Mouse (Mus musculus) heart, embryonic 16.5 days (tissue): ENCODE data around the gene Crlf3. TPM values are rescaled to one million over a fixed set of nuclear protein-coding genes. Genes with fewer than 3 reads are reported as not detected.
"Not testable (repeated sequence)": the region's sequence is repeated elsewhere in the genome, so short reads cannot be mapped to it uniquely, and the experiment has no call there.

Experiments
- ATAC-seq: fragments of 200-750 bp; cut with Nextera tagmentation; replicated peaks from 2 replicates; pipeline ENCODE4 v1.8.0; 2017; ENCODE audit warnings: moderate number of reproducible peaks; ENCODE audit not compliant: insufficient read depth, low FRiP score; ENCODE audit errors: extremely low read depth
- H3K27ac ChIP-seq: fragments of 300-500 bp; sonication (generic); 2 replicates; pipeline ENCODE4 v1.5.1; 2014; ENCODE audit warnings: mild to moderate bottlenecking, low read length, control low read depth, moderate library complexity
- H3K27me3 ChIP-seq: fragments of 300-500 bp; sonication (generic); 2 replicates; pipeline ENCODE4 v1.6.1; 2014; ENCODE audit warnings: low read length, mixed read lengths; ENCODE audit not compliant: control insufficient read depth, insufficient read depth
- H3K36me3 ChIP-seq: fragments of 300-500 bp; sonication (generic); 2 replicates; pipeline ENCODE4 v1.6.1; 2014; ENCODE audit not compliant: control insufficient read depth, insufficient read depth
- H3K4me1 ChIP-seq: fragments of 300-500 bp; sonication (generic); 2 replicates; pipeline ENCODE4 v1.6.1; 2014; ENCODE audit warnings: low read length, mixed read lengths; ENCODE audit not compliant: control insufficient read depth, insufficient read depth
- H3K4me2 ChIP-seq: fragments of 300-500 bp; sonication (generic); 2 replicates; pipeline ENCODE4 v1.6.1; 2014; ENCODE audit warnings: low read depth, mild to moderate bottlenecking, control low read depth, low read length
- H3K4me3 ChIP-seq: fragments of 300-500 bp; sonication (generic); 2 replicates; pipeline ENCODE4 v1.5.1; 2014; ENCODE audit warnings: mild to moderate bottlenecking, control low read depth, low read length
- H3K9ac ChIP-seq: fragments of 300-500 bp; sonication (generic); 2 replicates; pipeline ENCODE4 v1.6.1; 2014; ENCODE audit warnings: low read length, control low read depth
- H3K9me3 ChIP-seq: fragments of 300-500 bp; sonication (generic); replicated peaks from 2 replicates; pipeline ENCODE4 v1.6.1; 2016; ENCODE audit warnings: low read length; ENCODE audit not compliant: control insufficient read depth
- WGBS: fragments of 180-500 bp; shearing (Covaris S2); extraction: QIAGEN DNeasy Blood & Tissue Kit; methylation state at CpG from one replicate; pipeline ENCODE4 v1.1.7; 2014; 5-methylcytosine and 5-hydroxymethylcytosine counted together
- polyA plus RNA-seq: library from polyadenylated mRNA; unstranded; fragments of >200 nt; fragmentation: Nextera tagmentation; extraction: Ambion mirVana; gene quantifications from 2 replicates; pipeline ENCODE4 v1.2.1, GENCODE M21; 2015

Gene Crlf3
- polyA plus RNA-seq, 1 experiment from 2014 or later: 42.8 TPM

DNA sequence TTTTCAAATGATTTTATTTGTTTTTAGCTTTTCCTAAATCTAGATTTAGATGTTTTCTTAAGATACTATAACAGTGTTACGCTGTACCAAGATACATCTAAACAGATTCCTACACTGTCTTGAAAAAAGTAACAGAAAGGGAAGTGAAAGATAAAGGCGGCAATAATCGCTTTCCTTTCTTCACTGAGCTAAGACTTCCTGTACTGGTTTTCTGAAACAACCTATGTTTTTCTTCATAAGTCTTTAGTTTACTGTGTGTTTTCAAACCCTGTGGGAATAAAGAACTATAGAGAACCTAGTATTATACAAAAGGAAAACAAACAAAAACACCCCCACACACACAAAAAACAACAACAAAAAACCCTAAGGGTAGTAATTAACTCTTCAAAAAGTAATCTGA, 8.4 kb downstream of the Crlf3 start:
- Histone ChIP-seq H3K4me3 (no peak overlapping the region), H3K4me1 (peaks cover 2% of the 10 kb centered on the region; the same call in 1 of the 2 replicates), H3K27me3 (no peaks in the 10 kb centered on the region), H3K27ac (no peak overlapping the region), H3K9ac (no peak overlapping the region), H3K9me3 (no peaks in the 10 kb centered on the region), H3K36me3 (no peaks in the 10 kb centered on the region), H3K4me2 (no peak overlapping the region)
- ATAC-seq: no peak
- WGBS: 71% methylated on average over 3 of the region's 3 CpGs

DNA sequence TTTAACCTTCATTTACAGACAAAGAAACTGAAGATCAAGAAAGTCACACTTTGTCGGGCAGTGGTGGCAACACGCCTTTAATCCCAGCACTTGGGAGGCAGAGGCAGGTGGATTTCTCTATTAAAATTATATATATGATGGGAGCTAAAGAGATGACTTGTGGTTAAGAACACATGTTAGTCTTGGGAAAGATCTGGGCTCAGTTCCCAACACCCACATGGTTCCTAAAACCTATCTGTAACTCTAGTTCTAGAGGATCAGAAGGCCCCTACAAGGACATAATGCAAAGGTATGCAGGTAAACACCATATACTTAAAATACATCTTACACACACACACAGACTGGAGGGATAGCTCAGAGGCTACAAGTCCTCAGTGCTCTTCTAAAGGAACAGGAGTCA, 9.8 kb downstream of the Crlf3 start:
- ATAC-seq: no peak
- no peak overlapping the region for H3K9ac ChIP-seq
- H3K4me2 ChIP-seq: no peak overlapping the region
- H3K4me1 ChIP-seq: peaks cover 2% of the 10 kb centered on the region; the same call in 1 of the 2 replicates
- H3K36me3 ChIP-seq: no peaks in the 10 kb centered on the region
- 91% methylated on average over 2 of the region's 2 CpGs for WGBS
- H3K27ac ChIP-seq: no peak overlapping the region
- no peaks in the 10 kb centered on the region for H3K27me3 ChIP-seq
- H3K9me3 ChIP-seq: no peaks in the 10 kb centered on the region
- H3K4me3 ChIP-seq: no peak overlapping the region

DNA sequence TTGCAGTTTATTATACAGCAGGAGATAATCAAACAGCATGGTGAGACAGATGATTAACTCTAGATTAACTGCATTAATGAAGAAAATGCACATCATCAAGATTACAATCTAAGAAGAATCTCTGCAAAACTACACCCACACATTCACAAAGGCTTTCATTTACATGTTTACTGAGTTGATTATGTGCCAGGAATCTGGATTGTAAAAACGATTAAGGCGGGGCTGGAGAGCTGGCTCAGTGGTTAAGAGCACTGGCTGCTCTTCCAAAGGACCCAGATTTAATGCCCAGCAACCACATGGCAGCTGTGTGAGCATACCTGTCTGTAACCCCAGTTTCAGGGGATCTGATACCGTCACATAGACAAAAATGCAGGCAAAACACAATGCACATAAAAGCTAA, 11.0 kb downstream of the Crlf3 start:
- peaks cover 2% of the 10 kb centered on the region; the same call in 1 of the 2 replicates for H3K4me1 ChIP-seq
- H3K9ac ChIP-seq: no peak overlapping the region
- no peak overlapping the region for H3K27ac ChIP-seq
- no peak overlapping the region for H3K4me3 ChIP-seq
- H3K9me3 ChIP-seq: no peaks in the 10 kb centered on the region
- no peak for ATAC-seq
- H3K4me2 ChIP-seq: no peak overlapping the region
- no peaks in the 10 kb centered on the region for H3K27me3 ChIP-seq
- H3K36me3 ChIP-seq: no peaks in the 10 kb centered on the region
- WGBS: 79% methylated on average over 3 of the region's 3 CpGs

DNA sequence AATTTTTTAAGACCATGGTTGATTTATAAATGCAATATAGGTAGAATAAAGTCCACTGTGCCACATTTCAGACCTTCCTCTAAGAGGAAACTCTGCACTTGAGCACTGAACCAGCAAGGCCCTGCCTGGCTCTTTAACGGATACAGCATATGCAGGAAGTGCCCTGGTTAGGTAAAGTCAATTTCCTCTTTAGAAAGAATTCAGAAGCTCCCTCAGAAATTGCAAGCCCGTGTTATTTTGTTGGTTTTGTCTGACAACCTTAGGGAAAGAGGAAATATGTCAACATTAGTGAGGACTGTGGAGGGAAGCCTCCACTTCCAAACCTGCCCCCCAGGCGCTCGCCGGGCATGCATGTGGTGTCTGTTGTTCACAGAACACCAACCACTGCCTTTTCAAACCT, 13.2 kb downstream of the Crlf3 start:
- H3K4me3 ChIP-seq: no peak overlapping the region
- H3K36me3 ChIP-seq: peaks cover 9% of the 10 kb centered on the region; the same call in 1 of the 2 replicates
- H3K9me3 ChIP-seq: no peaks in the 10 kb centered on the region
- no peaks in the 10 kb centered on the region for H3K27me3 ChIP-seq
- H3K4me2 ChIP-seq: no peak overlapping the region
- ATAC-seq: no peak
- H3K9ac ChIP-seq: no peak overlapping the region
- peak overlapping the region; percentile 55; the same call in 1 of the 2 replicates for H3K27ac ChIP-seq
- peaks cover 2% of the 10 kb centered on the region; the same call in 1 of the 2 replicates for H3K4me1 ChIP-seq
- 68% methylated on average over 5 of the region's 5 CpGs for whole genome bisulfite sequencing

DNA sequence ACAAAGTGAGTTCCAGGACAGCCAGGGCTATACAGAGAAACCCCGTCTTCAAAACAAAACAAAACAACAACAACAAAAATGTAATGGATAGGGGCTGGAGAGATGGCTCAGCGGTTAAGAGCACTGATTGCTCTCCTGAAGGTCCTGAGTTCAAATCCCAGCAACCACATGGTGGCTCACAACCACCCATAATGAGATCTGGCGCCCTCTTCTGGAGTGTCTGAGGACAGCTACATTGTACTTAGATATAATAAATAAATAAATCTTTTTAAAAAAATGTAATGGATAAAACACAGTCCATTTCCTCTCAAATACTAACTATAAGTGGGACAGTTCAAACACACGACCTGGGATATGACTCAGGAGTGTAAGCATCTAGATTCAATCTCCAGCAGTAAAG, 14.4 kb downstream of the Crlf3 start:
- H3K27me3 ChIP-seq, ATAC-seq: not testable (repeated sequence)
- WGBS: 76% methylated on average over 4 of the region's 4 CpGs

DNA sequence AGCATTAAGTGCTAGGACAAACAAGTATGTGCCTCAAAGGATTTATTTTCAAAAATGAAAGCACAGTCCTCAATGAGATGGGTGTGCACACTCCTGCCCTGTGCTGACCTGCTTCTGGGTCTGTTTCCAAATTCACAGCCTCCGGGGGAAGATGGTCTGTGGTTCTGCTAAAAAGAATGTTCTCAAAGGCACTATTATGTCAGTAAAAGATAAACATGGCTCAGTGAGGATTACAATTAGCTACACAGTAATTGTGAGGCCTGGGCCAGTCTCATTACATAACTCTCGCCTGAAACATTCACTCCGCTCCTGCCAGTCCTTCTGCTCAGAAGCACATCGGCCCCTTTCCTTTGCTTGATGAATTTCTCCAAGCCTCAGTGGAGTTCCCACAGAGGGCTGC, 18.6 kb downstream of the Crlf3 start:
- no peak for ATAC-seq
- peaks cover 36% of the 10 kb centered on the region for H3K36me3 ChIP-seq

More for the DNA sequence above, 14.4 kb downstream of the Crlf3 start:
- H3K36me3 ChIP-seq: peaks cover 16% of the 10 kb centered on the region
- H3K4me1 ChIP-seq, H3K4me2 ChIP-seq, H3K9me3 ChIP-seq, H3K9ac ChIP-seq, H3K4me3 ChIP-seq, H3K27ac ChIP-seq: not testable (repeated sequence)

DNA sequence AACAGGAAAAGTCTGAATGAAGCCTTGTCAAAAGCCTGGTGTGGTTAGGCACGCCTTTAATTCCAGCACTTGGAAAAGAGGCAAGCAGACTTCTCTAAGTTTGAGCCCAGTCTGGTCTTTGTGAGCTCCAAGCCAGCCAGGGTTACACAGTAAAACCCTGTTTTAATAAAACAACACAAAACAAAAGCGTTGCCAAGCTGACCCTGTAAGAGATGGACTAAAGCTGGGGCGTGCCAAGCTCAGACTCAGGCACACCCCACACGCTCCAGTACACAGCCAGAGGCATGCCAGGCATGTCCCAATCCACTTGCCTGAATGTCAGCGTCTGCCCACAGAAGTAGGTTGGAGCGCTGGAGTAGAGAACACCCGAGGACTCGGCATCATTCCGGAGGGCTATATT, 24.6 kb downstream of the Crlf3 start:
- Histone ChIP-seq H3K9me3 (no peaks in the 10 kb centered on the region), H3K36me3 (peaks cover 32% of the 10 kb centered on the region), H3K27me3 (no peaks in the 10 kb centered on the region), H3K4me1 (peaks cover 19% of the 10 kb centered on the region), H3K9ac (no peak overlapping the region), H3K4me3 (no peak overlapping the region), H3K27ac (peak overlapping the region; percentile 75), H3K4me2 (no peak overlapping the region)
- 65% methylated on average over 9 of the region's 9 CpGs for WGBS
- ATAC-seq: peak; percentile 82; the same call in 1 of the 2 replicates

More for the DNA sequence above, 18.6 kb downstream of the Crlf3 start:
- no peaks in the 10 kb centered on the region for H3K9me3 ChIP-seq
- no peaks in the 10 kb centered on the region for H3K4me1 ChIP-seq
- no peak overlapping the region for H3K27ac ChIP-seq
- no peak overlapping the region for H3K4me3 ChIP-seq
- no peaks in the 10 kb centered on the region for H3K27me3 ChIP-seq
- no peak overlapping the region for H3K9ac ChIP-seq
- no peak overlapping the region for H3K4me2 ChIP-seq
- WGBS: 72% methylated on average over 4 of the region's 4 CpGs

DNA sequence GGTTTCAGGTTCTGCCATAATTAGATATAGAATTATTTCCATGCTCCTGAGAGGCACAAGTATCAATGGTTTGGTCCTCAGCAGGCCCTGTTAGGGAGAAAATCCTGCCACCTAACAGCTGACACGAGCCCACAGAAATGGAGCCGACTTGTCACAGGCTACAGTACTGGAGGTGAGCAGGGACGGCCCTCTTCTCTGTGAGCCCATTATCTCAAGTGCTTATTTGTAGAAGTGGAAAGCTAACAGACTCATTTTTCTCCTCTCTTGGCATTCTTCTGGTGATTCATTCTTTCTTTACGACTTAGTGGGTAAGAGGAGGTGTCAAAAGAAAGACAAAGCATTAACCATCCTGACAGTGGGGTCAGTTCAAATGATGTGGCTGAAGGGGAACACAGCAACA, 26.1 kb downstream of the Crlf3 start:
- 34% methylated on average over 4 of the region's 4 CpGs for WGBS
- H3K4me3 ChIP-seq: no peak overlapping the region
- peaks cover 29% of the 10 kb centered on the region; the same call in 1 of the 2 replicates for H3K36me3 ChIP-seq
- no peaks in the 10 kb centered on the region for H3K9me3 ChIP-seq
- no peak for ATAC-seq
- no peak overlapping the region for H3K4me2 ChIP-seq
- H3K27me3 ChIP-seq: no peaks in the 10 kb centered on the region
- H3K27ac ChIP-seq: no peak overlapping the region
- peaks cover 28% of the 10 kb centered on the region for H3K4me1 ChIP-seq
- no peak overlapping the region for H3K9ac ChIP-seq

DNA sequence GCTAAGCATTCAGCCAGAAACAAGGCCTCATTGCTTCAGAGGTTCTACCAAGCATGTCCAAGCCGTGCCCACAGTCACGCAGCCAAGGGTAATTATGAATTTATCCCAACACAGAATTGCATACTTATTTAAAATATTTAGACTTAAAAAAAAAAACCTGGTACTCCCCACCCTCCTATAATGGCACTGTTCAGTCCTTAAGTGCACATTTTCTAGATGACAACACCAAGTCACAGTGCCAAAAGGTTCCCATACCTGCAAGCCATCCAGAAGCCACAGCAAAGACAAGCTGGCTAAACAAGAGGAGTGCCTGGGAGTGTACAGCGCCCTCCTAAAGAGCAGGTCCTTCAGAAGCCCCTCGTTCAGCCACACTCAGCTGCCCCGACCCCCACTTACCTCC, 27.6 kb downstream of the Crlf3 start:
- Histone ChIP-seq H3K9ac (no peak overlapping the region), H3K27ac (no peak overlapping the region; the same call in 1 of the 2 replicates), H3K9me3 (no peaks in the 10 kb centered on the region), H3K36me3 (peaks cover 23% of the 10 kb centered on the region; the same call in 1 of the 2 replicates), H3K27me3 (no peaks in the 10 kb centered on the region), H3K4me1 (peaks cover 32% of the 10 kb centered on the region), H3K4me2 (no peak overlapping the region), H3K4me3 (no peak overlapping the region)
- 72% methylated on average over 5 of the region's 5 CpGs for WGBS
- ATAC-seq: no peak
